Mouse (Mus musculus) urinary bladder, postnatal 36 days (tissue): ENCODE results near the gene Mettl18.
"Not testable (repeated sequence)": the region's sequence is repeated elsewhere in the genome, so short reads cannot be mapped to it uniquely, and the experiment has no call there.

Experiments used
- DNase-seq, 2 experiments: peaks; one replicate each; pipeline ENCODE4 v3.0.0; 2022; ENCODE audit warnings: low spot score in 2 of 2, mixed read lengths in 1 of 2

The Mettl18 gene

DNA sequence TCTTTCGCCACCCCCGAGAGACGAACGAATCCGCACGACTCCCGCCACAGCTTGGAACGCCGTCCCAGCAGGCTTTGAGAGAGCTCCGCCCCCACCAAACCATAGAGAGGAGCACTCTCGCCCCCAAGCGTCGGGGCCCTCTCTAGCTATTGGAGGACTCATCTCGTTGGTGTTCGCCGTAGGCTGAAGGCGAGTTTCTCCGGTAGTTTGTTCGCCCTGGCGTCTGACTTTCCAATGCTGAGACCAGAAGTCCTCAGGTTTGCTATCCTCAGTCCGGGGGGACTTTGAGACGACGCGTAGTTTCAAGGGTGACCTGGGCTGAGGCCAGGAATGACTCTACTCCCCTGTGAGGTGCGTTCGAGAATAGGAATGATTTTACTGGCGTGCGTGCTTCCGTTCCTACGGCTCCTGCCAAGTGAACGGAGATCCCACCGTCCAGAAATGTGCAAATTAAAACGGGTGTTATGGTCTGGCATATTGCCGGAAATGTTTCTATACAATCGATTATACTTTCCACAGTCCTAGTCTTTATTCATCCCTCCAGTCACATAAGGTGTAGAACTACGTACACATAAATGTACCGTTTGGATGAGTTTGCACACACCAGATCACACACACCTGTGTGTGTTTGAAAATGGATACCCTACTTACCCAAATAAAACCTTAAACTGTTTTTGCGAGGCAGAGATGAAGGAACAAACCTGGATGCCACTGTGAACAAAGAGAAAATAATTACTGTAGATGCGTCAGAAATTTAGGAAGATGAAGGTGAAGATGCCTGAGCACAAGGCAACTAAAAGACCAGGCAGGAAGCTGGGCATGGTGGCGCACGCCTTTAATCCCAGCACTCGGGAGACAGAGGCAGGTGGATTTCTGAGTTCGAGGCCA, at the start of gene Mettl18, which contains the start of gene BC055324:
TSS of gene Mettl18 (plus strand) at position 169 of the 888 bp plus-strand sequence.
TSS of gene BC055324 (minus strand) at position 76 of the 888 bp plus-strand sequence.
- DNase-seq = peak; percentile 84 to 88

- DNase-seq = no peak
These were observed 41.3 kb upstream of the Mettl18 start for GRCm38 (mm10) chr1:163953396-163953795.

- DNase-seq = no peak
These were observed 36.7 kb upstream of the Mettl18 start for GRCm38 (mm10) chr1:163958036-163958435.

DNA sequence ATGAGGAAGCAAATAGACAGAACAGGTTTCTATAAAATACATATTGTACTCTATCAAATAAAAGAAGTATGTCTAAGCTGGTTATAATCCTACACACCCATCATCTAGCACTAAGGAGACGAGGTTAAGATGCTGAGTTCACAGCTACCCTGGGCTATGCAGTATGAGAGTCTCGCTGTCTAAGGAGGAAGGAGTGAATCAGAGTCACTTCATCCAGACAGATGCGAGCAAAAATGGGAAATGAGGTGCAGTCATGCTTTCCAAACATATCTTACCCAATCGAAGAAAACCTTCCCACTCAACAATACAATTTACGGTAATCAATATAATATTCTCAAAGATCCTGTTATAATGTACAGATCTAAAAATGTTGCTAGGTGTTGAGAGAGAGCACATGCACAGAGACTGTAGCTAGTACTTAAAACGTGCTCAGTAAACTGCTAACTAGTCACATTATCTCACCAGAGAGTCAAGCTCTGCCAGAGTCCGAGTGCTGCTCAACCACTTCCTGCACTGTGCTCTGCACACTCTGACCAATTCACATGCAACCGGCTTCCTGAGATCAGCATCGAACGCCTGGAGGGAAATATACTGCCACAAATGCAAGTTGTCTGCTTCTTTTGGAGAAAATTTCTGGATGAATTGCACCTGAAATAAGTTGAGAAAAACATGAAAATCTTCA, 30.5 kb upstream of the Mettl18 start:
- no peak for DNase-seq

- DNase-seq = no peak
These were observed 20.2 kb upstream of the Mettl18 start for GRCm38 (mm10) chr1:163974471-163974870.

DNA sequence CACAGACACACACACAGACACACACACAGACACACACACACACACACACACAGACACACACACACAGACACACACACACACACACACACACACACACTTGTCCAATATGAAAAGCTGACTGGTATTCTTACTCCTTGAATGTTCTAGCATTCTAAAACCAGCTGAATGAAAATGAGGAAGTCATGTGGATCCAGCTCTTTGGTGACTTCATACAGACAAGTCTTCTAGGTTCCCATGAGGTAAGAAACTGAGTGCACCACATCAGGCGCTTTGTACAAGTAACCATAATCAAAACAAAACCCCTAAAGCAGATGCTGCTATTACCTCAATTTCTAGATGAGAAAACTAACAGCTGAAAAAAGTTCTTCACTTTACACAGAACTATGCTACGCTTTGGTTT, 19.6 kb upstream of the Mettl18 start:
- no peak for DNase-seq

GRCm38 (mm10) chr1:163976515-163976914, 18.2 kb upstream of the Mettl18 start:
- no peak for DNase-seq

GRCm38 (mm10) chr1:163992371-163992770, 2.3 kb upstream of the Mettl18 start:
- no peak for DNase-seq

DNA sequence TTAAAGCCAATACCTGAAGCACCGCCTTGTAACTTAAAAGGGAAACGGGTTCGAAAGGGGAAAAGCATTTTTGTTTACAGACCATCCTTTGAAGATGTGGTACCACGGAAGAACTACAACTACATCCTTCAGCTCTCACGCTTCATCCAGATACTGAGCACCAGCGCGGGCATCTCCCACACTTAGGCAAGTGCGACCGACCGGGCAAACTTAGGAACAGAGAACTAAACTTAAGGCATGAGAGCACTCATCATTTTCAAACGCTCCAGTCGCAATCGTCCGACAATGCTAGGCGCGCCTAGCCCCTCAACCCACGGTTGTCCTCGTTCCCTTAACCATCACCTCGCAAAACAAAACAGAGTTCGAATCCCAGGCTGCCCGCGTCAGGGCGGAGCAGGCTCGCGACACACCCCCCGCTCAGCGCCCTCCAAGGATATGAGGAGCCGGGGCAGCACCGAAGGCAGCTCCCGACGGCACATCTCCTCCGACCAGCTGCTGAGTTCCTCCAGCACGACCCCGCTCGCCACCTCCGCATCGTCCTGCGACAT, 442 bp upstream of the Mettl18 start:
- no peak for DNase-seq

DNA sequence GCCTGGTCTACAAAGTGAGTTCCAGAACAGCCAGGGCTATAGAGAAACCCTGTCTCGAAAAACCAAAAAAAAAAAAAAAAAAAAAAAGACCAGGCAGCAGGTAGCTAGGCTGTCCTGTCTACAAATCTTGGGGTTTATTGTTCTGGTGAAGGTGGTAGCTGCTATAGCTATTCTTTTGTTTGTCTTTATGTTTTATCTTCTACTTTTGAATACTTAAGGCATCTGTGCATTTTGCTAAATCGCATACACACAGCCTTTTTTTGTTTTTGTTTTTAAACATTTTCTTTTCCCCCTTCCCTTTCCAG, 872 bp downstream of the Mettl18 start:
- no peak for DNase-seq

GRCm38 (mm10) chr1:164001831-164002452, 7.3 kb downstream of the Mettl18 start:
- no peak for DNase-seq

DNA sequence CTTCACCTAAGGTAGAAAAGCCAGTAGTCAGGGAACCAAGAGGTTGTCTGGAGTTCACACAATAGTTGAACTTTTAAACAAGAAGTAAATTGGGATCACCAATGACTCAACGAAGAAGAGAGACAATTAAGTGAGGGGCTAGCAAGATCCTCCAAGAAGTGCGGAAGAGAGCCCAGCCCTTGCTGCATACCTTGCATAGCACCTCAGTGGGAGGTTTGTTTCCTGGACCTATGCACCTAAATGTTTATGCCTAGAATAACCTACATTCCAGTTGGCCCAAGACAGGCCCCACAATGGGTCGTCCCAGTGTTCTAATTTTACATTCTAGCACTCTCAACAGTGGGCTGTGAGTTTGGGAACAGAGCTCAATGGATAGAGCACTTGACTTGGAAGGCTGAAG, 9.6 kb downstream of the Mettl18 start:
- DNase-seq = no peak

GRCm38 (mm10) chr1:164009235-164009634, 14.5 kb downstream of the Mettl18 start:
- no peak for DNase-seq

- no peak for DNase-seq
These were observed 19.9 kb downstream of the Mettl18 start for GRCm38 (mm10) chr1:164014616-164015015.

DNA sequence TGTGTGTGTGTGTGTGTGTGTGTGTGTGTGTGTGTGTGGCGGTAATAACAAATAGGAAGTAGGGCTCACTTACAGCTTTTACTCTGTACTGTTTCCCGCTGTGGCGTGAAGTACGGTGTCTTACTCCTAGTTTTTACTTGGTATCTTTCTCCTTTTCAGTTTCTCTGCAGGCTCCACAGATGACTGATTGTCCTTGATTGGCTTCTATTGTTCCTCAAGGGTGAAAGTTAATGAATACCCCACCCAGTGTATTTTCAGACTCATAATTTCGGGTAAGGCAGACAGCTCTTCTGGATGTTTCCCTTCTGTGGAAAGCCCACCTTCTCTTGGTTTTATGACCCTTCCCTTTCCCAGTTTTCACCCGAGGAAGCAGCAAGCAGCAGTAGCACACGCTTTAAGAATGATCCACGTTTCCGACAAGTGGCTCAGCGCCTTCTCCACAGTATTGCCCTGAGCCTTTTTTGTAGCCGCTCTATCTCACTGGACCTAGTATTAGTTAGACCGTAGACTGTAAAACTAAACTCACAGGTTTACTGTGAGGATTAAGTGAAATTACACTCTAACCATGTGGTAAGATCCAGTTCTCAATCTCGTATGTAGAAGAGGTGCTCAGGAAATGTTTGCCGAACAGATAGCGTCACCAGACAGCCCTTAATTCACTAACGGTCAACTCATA, 23.7 kb downstream of the Mettl18 start:
- DNase-seq = no peak

GRCm38 (mm10) chr1:164019789-164020188, 25.1 kb downstream of the Mettl18 start:
- DNase-seq = no peak

- DNase-seq = not testable (repeated sequence)
These were observed 26.1 kb downstream of the Mettl18 start for GRCm38 (mm10) chr1:164020746-164021145.

- not testable (repeated sequence) for DNase-seq
These were observed 27.4 kb downstream of the Mettl18 start for GRCm38 (mm10) chr1:164022106-164022505.

GRCm38 (mm10) chr1:164025685-164026084, 31.0 kb downstream of the Mettl18 start:
- no peak for DNase-seq

- DNase-seq = no peak
These were observed 32.7 kb downstream of the Mettl18 start for GRCm38 (mm10) chr1:164027416-164027815.

DNA sequence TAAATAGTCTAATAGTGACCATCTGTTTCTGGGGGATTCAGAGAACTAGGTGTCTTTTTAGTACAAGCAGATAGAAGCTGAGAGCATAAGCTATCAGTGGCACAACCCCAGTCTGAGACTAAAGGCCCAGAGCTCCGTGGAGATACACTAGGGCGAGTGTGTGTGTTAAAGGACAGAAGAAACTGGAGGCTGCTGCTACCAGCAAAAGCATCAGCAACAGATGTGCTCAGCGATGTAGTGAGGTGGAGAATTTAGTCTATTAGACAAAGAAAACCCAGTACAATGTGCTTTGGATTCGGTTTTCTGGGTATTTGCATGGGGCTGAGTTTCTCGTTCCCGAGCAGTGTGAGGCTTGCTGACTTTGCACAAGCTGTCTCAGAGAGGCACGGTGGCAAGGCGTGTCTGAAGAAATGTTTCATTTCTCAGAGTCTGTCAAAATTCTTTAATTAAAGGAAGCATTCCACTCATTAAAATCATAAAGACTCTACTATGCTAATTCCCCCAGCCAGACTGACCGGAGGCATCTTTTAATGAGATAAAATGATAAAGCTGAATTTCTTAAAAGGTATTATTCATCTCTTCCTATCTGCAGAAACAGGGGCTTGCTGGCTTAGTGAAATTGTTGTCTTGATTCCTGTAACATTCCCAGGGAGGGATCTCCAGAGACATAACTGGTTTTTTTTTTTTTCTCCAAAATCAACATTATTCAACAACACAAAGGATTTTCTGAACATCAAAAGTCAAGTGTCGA, 45.9 kb downstream of the Mettl18 start:
- no peak for DNase-seq
